Mouse (Mus musculus) testis, adult 2 months (tissue): ENCODE measurements around the gene Zfp219.

Source experiments
- CTCF ChIP-seq: fragments of 200-500 bp; IDR thresholded peaks from 2 replicates; pipeline ENCODE4 v1.5.1; 2012; ENCODE audit warnings: low read depth, mild to moderate bottlenecking, inconsistent platforms, low read length, moderate library complexity; ENCODE audit not compliant: control insufficient read depth, insufficient read depth, insufficient replicate concordance
- POLR2A ChIP-seq: fragments of 200-500 bp; IDR thresholded peaks from 2 replicates; pipeline ENCODE4 v1.6.1; 2012; ENCODE audit warnings: low read depth, mild to moderate bottlenecking, inconsistent platforms, low read length, moderate library complexity; ENCODE audit not compliant: control insufficient read depth

GRCm38 (mm10) chr14:52043446-52043845 lies 22.9 kb upstream of the Zfp219 start:
- TF ChIP-seq POLR2A (no peak), CTCF (no peak)
